Mouse (Mus musculus) midbrain, embryonic 16.5 days (tissue): ENCODE results near the gene Actl10. TPM values are rescaled to one million over a fixed set of nuclear protein-coding genes. Genes with fewer than 3 reads are reported as not detected.

Source experiments
- ATAC-seq: fragments of 200-750 bp; cut with Nextera tagmentation; 2 replicates; pipeline ENCODE4 v1.8.0; 2017; ENCODE audit warnings: moderate TSS enrichment
- H3K27ac ChIP-seq: fragments of 300-500 bp; sonication (generic); 2 replicates; pipeline ENCODE4 v1.5.1; 2014; ENCODE audit warnings: mild to moderate bottlenecking, low read length, mixed read lengths
- H3K27me3 ChIP-seq: fragments of 300-500 bp; sonication (generic); 2 replicates; pipeline ENCODE4 v1.6.1; 2014; ENCODE audit warnings: low read depth, low read length, mixed read lengths; ENCODE audit not compliant: control insufficient read depth, insufficient read depth
- H3K36me3 ChIP-seq: fragments of 300-500 bp; sonication (generic); 2 replicates; pipeline ENCODE4 v1.6.1; 2014; ENCODE audit warnings: mild to moderate bottlenecking, low read length, moderate library complexity, mixed read lengths; ENCODE audit not compliant: control insufficient read depth, insufficient read depth
- H3K4me1 ChIP-seq: fragments of 300-500 bp; sonication (generic); 2 replicates; pipeline ENCODE4 v1.6.1; 2014; ENCODE audit warnings: mild to moderate bottlenecking, low read length, mixed read lengths; ENCODE audit not compliant: control insufficient read depth, insufficient read depth
- H3K4me2 ChIP-seq: fragments of 300-500 bp; sonication (generic); 2 replicates; pipeline ENCODE4 v1.6.1; 2014; ENCODE audit warnings: mild to moderate bottlenecking, low read length, mixed read lengths
- H3K4me3 ChIP-seq: fragments of 300-500 bp; sonication (generic); 2 replicates; pipeline ENCODE4 v1.5.1; 2014; ENCODE audit warnings: low read depth, mild to moderate bottlenecking, low read length, moderate library complexity, mixed read lengths
- H3K9ac ChIP-seq: fragments of 300-500 bp; sonication (generic); 2 replicates; pipeline ENCODE4 v1.6.1; 2014; ENCODE audit warnings: low read depth, low read length, mixed read lengths
- H3K9me3 ChIP-seq: fragments of 300-500 bp; sonication (generic); replicated peaks from 2 replicates; pipeline ENCODE4 v1.6.1; 2014; ENCODE audit warnings: mild to moderate bottlenecking, low read length, mixed read lengths; ENCODE audit not compliant: control insufficient read depth, poor library complexity, severe bottlenecking
- WGBS: fragments of 180-500 bp; shearing (Covaris S2); extraction: QIAGEN DNeasy Blood & Tissue Kit; methylation state at CpG from one replicate; pipeline ENCODE4 v1.1.7; 2014; 5-methylcytosine and 5-hydroxymethylcytosine counted together
- polyA plus RNA-seq: library from polyadenylated mRNA; unstranded; fragments of >200 nt; fragmentation: Nextera tagmentation; extraction: Ambion mirVana; gene quantifications from 2 replicates; pipeline ENCODE4 v1.2.1, GENCODE M21; 2015

Gene Actl10
- polyA plus RNA-seq, 1 experiment from 2014 or later, result 0.44 TPM

DNA sequence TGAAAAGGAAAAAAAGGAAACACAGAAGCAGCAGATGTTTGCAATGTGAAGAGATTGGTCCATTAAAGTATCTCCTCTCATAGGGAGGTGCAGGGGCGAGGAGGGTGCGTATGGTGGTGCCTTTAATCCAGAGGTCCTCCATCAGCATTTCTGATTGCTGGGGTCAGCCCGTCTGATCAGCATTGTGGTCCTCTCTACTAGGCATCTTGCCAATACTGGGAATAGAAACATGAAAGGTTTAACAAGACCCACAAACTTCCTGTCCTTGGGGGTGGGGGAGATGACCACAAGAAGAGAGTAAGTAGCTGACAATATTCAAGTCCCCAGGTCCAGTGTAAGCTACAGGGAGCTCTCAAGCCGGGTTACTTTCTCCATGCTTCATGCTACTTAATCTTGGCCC lies 19.1 kb downstream of the Actl10 start:
- Histone ChIP-seq H3K27ac (no peak overlapping the region), H3K4me1 (peaks cover 10% of the 10 kb centered on the region; the same call in 1 of the 2 replicates), H3K4me3 (no peak overlapping the region), H3K4me2 (peak overlapping the region; percentile 55), H3K9me3 (no peaks in the 10 kb centered on the region), H3K36me3 (no peaks in the 10 kb centered on the region), H3K27me3 (no peaks in the 10 kb centered on the region), H3K9ac (no peak overlapping the region)
- WGBS, result 65% methylated on average over 4 of the region's 4 CpGs
- no peak for ATAC-seq

- H3K9me3 ChIP-seq, result no peaks in the 10 kb centered on the region
- H3K4me1 ChIP-seq, result peaks cover 10% of the 10 kb centered on the region; the same call in 1 of the 2 replicates
- no peak overlapping the region for H3K4me3 ChIP-seq
- no peak overlapping the region for H3K27ac ChIP-seq
- WGBS, result 95% methylated on average over 4 of the region's 4 CpGs
- no peak for ATAC-seq
- no peaks in the 10 kb centered on the region for H3K27me3 ChIP-seq
- H3K4me2 ChIP-seq, result no peak overlapping the region
- H3K9ac ChIP-seq, result no peak overlapping the region
- no peaks in the 10 kb centered on the region for H3K36me3 ChIP-seq
These were observed 19.7 kb downstream of the Actl10 start for GRCm38 (mm10) chr2:154571266-154571665.

DNA sequence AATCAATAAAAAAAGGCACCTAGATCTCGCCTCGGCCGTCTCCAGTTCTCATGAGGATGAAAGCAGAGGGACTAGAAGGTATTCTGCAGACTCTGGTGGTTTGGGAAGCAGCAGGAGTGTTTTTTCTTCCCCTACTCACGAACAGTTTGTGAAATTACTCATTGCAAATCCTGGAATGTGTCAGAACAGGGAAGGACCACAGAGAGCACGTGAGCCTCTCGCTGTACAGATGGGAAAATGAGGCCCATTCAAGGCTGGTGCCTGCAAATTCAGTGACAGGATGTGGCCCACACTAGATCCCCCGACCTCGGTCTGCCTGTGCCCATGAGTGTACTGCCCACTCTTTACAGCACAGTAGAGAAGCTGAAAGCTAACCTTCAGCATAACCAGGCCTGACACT lies 20.4 kb downstream of the Actl10 start:
- no peak overlapping the region for H3K4me3 ChIP-seq
- no peak overlapping the region for H3K4me2 ChIP-seq
- ATAC-seq, result no peak
- H3K9ac ChIP-seq, result no peak overlapping the region
- H3K36me3 ChIP-seq, result no peaks in the 10 kb centered on the region
- WGBS, result 84% methylated on average over 8 of the region's 8 CpGs
- H3K27me3 ChIP-seq, result no peaks in the 10 kb centered on the region
- no peak overlapping the region for H3K27ac ChIP-seq
- no peaks in the 10 kb centered on the region for H3K9me3 ChIP-seq
- H3K4me1 ChIP-seq, result peaks cover 8% of the 10 kb centered on the region; the same call in 1 of the 2 replicates

- no peak overlapping the region for H3K4me3 ChIP-seq
- 79% methylated on average over 3 of the region's 3 CpGs for whole genome bisulfite sequencing
- no peaks in the 10 kb centered on the region for H3K9me3 ChIP-seq
- H3K27ac ChIP-seq, result no peak overlapping the region
- H3K4me2 ChIP-seq, result no peak overlapping the region
- H3K36me3 ChIP-seq, result no peaks in the 10 kb centered on the region
- no peak overlapping the region for H3K9ac ChIP-seq
- peaks cover 14% of the 10 kb centered on the region for H3K4me1 ChIP-seq
- ATAC-seq, result no peak
- H3K27me3 ChIP-seq, result no peaks in the 10 kb centered on the region
These were observed 21.4 kb downstream of the Actl10 start for GRCm38 (mm10) chr2:154572996-154573395.

- Histone ChIP-seq H3K27ac (no peak overlapping the region), H3K4me2 (no peak overlapping the region), H3K36me3 (no peaks in the 10 kb centered on the region), H3K4me1 (peaks cover 8% of the 10 kb centered on the region), H3K9ac (no peak overlapping the region), H3K27me3 (no peaks in the 10 kb centered on the region), H3K4me3 (no peak overlapping the region), H3K9me3 (no peaks in the 10 kb centered on the region)
- ATAC-seq, result no peak
- WGBS, result 35% methylated on average over 7 of the region's 7 CpGs
These were observed 22.7 kb downstream of the Actl10 start for GRCm38 (mm10) chr2:154574271-154574670.

GRCm38 (mm10) chr2:154576876-154577743 lies 25.5 kb downstream of the Actl10 start:
- ATAC-seq, result 0 out of 2 replicates have a peak, but pooled peaks have one; percentile 68
- Histone ChIP-seq H3K27ac (peak overlapping the region; percentile 40; the same call in 1 of the 2 replicates), H3K9me3 (no peaks in the 10 kb centered on the region), H3K4me1 (peaks cover 7% of the 10 kb centered on the region), H3K4me3 (no peak overlapping the region), H3K27me3 (no peaks in the 10 kb centered on the region), H3K9ac (peak overlapping the region; percentile 33; the same call in 1 of the 2 replicates), H3K36me3 (no peaks in the 10 kb centered on the region), H3K4me2 (no peak overlapping the region)
- 15% methylated on average over 12 of the region's 12 CpGs for WGBS

DNA sequence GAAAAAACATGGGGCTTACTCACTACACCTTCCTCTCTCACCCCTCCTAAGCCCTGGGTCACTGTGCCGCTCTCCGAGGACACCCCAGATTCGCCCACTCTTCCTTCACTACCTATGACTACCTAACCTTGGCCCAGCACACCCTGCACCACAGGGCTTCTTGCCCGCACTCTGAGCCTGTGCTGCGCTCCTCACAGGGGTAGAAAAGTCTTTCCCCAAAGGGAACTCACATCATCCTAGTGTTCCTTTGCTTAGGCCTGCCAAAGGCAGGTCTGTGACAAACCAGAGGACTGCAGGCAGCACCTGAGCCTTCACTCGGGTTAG lies 26.1 kb downstream of the Actl10 start:
- H3K27ac ChIP-seq, result no peak overlapping the region; the same call in 1 of the 2 replicates
- no peak overlapping the region for H3K4me2 ChIP-seq
- H3K9ac ChIP-seq, result no peak overlapping the region
- H3K27me3 ChIP-seq, result no peaks in the 10 kb centered on the region
- H3K4me3 ChIP-seq, result no peak overlapping the region
- H3K9me3 ChIP-seq, result no peaks in the 10 kb centered on the region
- no peak for ATAC-seq
- no peaks in the 10 kb centered on the region for H3K36me3 ChIP-seq
- 54% methylated on average over 6 of the region's 6 CpGs for WGBS
- H3K4me1 ChIP-seq, result peaks cover 7% of the 10 kb centered on the region

DNA sequence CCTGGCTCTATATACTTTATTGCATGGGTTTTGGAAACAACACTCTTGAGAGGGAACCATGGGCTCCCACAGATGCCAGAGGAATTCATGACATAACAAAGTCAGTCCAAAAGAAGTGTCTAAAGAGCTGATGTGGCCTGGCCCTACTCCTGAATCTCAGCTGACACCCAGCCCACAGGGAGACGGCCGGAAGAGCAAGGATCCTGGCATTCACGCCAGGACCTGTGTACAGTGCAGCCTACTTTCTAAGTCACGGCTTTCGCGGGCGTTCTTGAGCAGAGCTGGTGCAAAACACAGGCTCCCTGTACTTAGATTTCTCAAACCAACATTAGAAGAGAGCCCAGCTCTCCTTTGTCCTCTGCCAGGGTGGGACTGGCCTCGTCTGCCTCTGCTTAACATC lies 29.0 kb downstream of the Actl10 start:
- 71% methylated on average over 8 of the region's 8 CpGs for WGBS
- no peak overlapping the region for H3K27ac ChIP-seq
- no peak overlapping the region for H3K4me3 ChIP-seq
- H3K9ac ChIP-seq, result no peak overlapping the region
- H3K4me1 ChIP-seq, result peaks cover 10% of the 10 kb centered on the region
- no peaks in the 10 kb centered on the region for H3K9me3 ChIP-seq
- H3K36me3 ChIP-seq, result no peaks in the 10 kb centered on the region
- no peak overlapping the region for H3K4me2 ChIP-seq
- ATAC-seq, result no peak
- no peaks in the 10 kb centered on the region for H3K27me3 ChIP-seq

DNA sequence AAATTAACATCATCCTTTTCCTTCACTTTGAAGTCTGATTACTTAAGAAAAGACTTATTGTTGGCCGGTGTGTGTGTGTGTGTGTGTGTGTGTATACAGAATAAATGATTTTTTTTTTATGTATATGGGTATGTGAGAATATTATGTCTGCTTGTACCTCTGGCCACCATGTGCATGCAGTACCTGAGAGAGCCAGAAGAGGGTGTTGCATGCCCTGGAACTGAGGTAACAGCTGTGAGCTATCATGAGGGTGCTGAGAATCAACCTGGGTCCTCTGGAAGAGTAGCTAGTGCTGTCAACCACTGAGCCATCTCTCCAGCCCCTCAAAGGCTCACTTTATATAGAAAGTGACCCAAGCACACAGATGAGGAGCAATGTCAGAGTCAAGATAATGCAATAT lies 29.8 kb downstream of the Actl10 start:
- 90% methylated on average over 1 of the region's 1 CpGs for WGBS
- Histone ChIP-seq H3K4me1 (peaks cover 10% of the 10 kb centered on the region), H3K27me3 (no peaks in the 10 kb centered on the region), H3K36me3 (no peaks in the 10 kb centered on the region), H3K4me2 (no peak overlapping the region), H3K4me3 (no peak overlapping the region), H3K9me3 (no peaks in the 10 kb centered on the region), H3K9ac (no peak overlapping the region), H3K27ac (no peak overlapping the region)
- ATAC-seq, result no peak
